Mouse (Mus musculus) ES-Bruce4 (cell line): ENCODE results near the gene Ptov1. TPM values are rescaled to one million over a fixed set of nuclear protein-coding genes. Genes with fewer than 3 reads are reported as not detected.
"Not testable (repeated sequence)": the region's sequence is repeated elsewhere in the genome, so short reads cannot be mapped to it uniquely, and the experiment has no call there.

Experiments used
- H3K27ac ChIP-seq: 2 replicates; pipeline ENCODE4 v1.5.1; 2012; ENCODE audit warnings: low read length, inconsistent platforms; ENCODE audit not compliant: insufficient read depth
- H3K27me3 ChIP-seq: 2 replicates; pipeline ENCODE4 v1.6.1; 2012; ENCODE audit warnings: mild to moderate bottlenecking, low read length, inconsistent platforms; ENCODE audit not compliant: control insufficient read depth, poor library complexity, insufficient read depth, severe bottlenecking
- H3K36me3 ChIP-seq: 2 replicates; pipeline ENCODE4 v1.6.1; 2012; ENCODE audit warnings: inconsistent platforms, mild to moderate bottlenecking, low read length, moderate library complexity; ENCODE audit not compliant: control insufficient read depth, poor library complexity, insufficient read depth, severe bottlenecking
- H3K4me1 ChIP-seq: one replicate; pipeline ENCODE4 v1.8.1; 2011; ENCODE audit warnings: low read length; ENCODE audit not compliant: control insufficient read depth, insufficient read depth
- H3K4me3 ChIP-seq: 2 replicates; pipeline ENCODE4 v1.5.1; 2011; ENCODE audit warnings: low read depth, mild to moderate bottlenecking, low read length
- H3K9ac ChIP-seq: 2 replicates; pipeline ENCODE4 v1.6.1; 2012; ENCODE audit warnings: low read depth, mild to moderate bottlenecking, inconsistent platforms; ENCODE audit not compliant: poor library complexity, severe bottlenecking
- H3K9me3 ChIP-seq: replicated peaks from 2 replicates; pipeline ENCODE4 v1.6.1; 2012; ENCODE audit warnings: mild to moderate bottlenecking, low read length, inconsistent platforms; ENCODE audit not compliant: control insufficient read depth, poor library complexity, insufficient read depth, severe bottlenecking
- CTCF ChIP-seq: IDR thresholded peaks from one replicate; pipeline ENCODE4 v1.8.1; 2011; ENCODE audit warnings: low read depth, low read length
- EP300 ChIP-seq: IDR thresholded peaks from 2 replicates; pipeline ENCODE4 v1.6.1; 2011; ENCODE audit warnings: low read depth, low read length; ENCODE audit not compliant: insufficient read depth
- POLR2A ChIP-seq: IDR thresholded peaks from one replicate; pipeline ENCODE4 v1.8.1; 2011; ENCODE audit warnings: low read length; ENCODE audit not compliant: insufficient read depth
- polyA plus RNA-seq: library from polyadenylated mRNA; stranded (reverse); fragments of >200 nt; gene quantifications from 2 replicates; pipeline ENCODE4 v1.2.4, GENCODE M21; 2011; ENCODE audit warnings: low read depth; ENCODE audit not compliant: missing spikeins, insufficient read depth, insufficient read length

The Ptov1 gene
- polyA plus RNA-seq, 1 experiment: 153 TPM

- no peak overlapping the region for H3K4me3 ChIP-seq
- H3K27me3 ChIP-seq: no peaks in the 10 kb centered on the region
- no peaks in the 10 kb centered on the region for H3K9me3 ChIP-seq
- peaks cover 24% of the 10 kb centered on the region for H3K36me3 ChIP-seq
- no peak for TF ChIP-seq EP300
- TF ChIP-seq CTCF: no peak
- TF ChIP-seq POLR2A: no peak
- no peaks in the 10 kb centered on the region for H3K4me1 ChIP-seq
- H3K27ac ChIP-seq: no peak overlapping the region
- H3K9ac ChIP-seq: no peak overlapping the region
Measured at GRCm38 (mm10) chr7:44883036-44883435, 13.4 kb upstream of the Ptov1 start.

DNA sequence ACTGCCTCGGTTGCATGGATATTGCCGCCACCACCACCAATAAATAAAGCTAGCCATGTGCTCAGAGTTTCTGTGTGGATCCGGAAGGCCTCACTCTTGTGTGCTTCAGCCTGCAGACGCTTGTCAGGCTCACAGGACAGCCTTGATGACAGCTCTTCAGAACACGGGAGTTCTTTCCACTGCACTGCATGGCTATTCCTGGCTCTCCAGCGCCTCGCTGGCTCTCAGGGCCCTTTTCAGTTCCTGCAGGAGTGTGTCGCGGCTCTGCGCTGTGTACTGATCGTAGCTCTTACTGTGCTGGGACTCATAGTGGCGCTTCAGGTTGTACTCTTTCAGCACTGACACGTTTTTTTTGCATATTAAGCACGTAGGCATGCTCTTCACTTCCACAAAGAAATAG, 8.2 kb upstream of the Ptov1 start:
- no peak overlapping the region for H3K4me3 ChIP-seq
- no peak for TF ChIP-seq EP300
- no peak overlapping the region for H3K9ac ChIP-seq
- H3K27me3 ChIP-seq: no peaks in the 10 kb centered on the region
- H3K4me1 ChIP-seq: no peaks in the 10 kb centered on the region
- H3K9me3 ChIP-seq: no peaks in the 10 kb centered on the region
- H3K27ac ChIP-seq: no peak overlapping the region
- H3K36me3 ChIP-seq: peaks cover 18% of the 10 kb centered on the region; the same call in 1 of the 2 replicates

DNA sequence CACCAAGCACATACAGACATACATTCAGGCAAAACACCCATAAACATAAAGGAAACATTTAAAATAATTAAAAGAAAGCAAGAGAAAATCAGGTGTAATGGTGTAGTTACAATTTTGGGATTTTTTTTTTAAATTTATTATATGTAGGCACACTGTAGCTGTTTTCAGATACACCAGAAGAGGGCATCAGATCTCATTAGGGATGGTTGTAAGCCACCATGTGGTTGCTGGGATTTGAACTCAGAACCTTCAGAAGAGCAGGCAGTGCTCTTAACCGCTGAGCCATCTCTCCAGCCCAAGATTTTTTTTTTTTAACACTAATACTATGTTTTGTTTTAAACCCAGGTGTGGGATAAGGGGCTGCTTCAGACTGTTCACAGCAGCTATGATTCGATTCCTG, 2.2 kb upstream of the Ptov1 start:
- H3K9ac ChIP-seq, H3K9me3 ChIP-seq, H3K27ac ChIP-seq, H3K36me3 ChIP-seq, H3K4me1 ChIP-seq, H3K27me3 ChIP-seq, H3K4me3 ChIP-seq: not testable (repeated sequence)

- Histone ChIP-seq H3K4me3 (no peak overlapping the region), H3K9ac (no peak overlapping the region)
- TF ChIP-seq POLR2A: no peak
- TF ChIP-seq EP300: no peak
- no peak for TF ChIP-seq CTCF
Measured at GRCm38 (mm10) chr7:44871181-44871580, 1.6 kb upstream of the Ptov1 start.

DNA sequence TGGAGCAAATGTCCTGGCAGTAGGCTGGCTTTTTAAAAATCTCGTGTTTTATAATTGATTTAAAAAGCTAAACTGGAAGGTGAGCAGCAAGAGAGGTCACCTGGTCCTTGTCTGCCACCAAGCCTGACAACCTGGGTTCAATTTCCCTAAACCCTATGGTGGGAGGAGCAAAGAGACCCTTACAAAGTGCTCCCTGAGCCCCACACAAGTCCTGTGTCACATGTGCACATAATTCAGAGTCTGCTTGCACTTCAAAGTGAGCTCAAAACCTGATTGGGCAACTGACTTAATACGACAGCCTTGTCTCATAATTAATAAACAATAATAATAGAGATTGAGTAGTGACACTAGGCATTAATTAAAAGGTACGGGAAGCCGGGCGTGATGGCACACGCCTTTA, 1.0 kb upstream of the Ptov1 start:
- Histone ChIP-seq H3K27me3 (no peaks in the 10 kb centered on the region), H3K4me3 (no peak overlapping the region), H3K36me3 (no peaks in the 10 kb centered on the region), H3K9ac (no peak overlapping the region), H3K9me3 (no peaks in the 10 kb centered on the region), H3K4me1 (peaks cover 2% of the 10 kb centered on the region), H3K27ac (no peak overlapping the region)
- TF ChIP-seq CTCF: no peak
- TF ChIP-seq POLR2A: no peak
- no peak for TF ChIP-seq EP300

More at GRCm38 (mm10) chr7:44871181-44871580, 1.6 kb upstream of the Ptov1 start:
- Histone ChIP-seq H3K27ac (no peak overlapping the region), H3K27me3 (no peaks in the 10 kb centered on the region), H3K4me1 (peaks cover 2% of the 10 kb centered on the region), H3K9me3 (no peaks in the 10 kb centered on the region), H3K36me3 (no peaks in the 10 kb centered on the region)

DNA sequence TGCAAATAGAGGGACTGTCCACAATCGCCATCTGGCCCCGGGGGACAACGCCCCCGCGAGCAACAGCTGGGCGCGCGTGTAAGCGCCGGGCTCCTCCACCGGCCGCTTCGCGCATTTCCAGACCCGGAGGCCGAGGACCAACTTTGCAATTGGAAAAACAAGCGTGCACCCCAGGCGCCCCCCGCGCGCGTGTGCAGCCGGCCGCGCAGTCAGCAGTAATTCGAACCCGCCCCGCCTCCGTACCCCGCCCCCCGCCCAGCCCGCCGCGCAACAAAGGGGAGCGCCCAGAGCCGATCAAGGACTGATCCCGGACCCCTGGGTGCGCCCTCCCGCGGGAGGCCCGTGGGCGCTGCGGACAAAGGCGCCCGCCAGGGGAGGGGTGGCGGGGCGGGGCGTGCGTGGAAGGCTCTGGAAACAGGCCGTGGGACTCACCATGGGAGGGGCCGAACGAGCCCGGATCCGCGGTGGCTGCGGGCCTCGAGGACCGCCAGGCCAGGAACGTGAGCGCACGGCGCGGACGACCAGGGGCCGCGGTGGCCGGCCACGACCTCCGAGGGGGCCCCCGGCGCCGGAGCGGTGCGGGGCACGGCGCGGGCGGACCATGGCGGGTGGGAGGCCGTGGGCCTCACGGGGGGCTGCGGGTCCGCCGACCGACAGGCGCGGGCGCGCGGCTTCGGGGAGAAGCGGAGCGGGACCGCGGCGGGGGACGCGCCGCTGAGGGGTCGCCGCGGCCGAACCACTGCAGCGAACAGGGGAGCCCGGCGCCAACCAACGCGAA, 480 bp downstream of the Ptov1 start:
- H3K27ac ChIP-seq: peak overlapping the region; percentile 53; the same call in 1 of the 2 replicates
- peak overlapping the region; percentile 99 for H3K9ac ChIP-seq
- H3K4me3 ChIP-seq: peak overlapping the region; percentile 52
- peaks cover 2% of the 10 kb centered on the region for H3K4me1 ChIP-seq
- no peaks in the 10 kb centered on the region for H3K27me3 ChIP-seq
- no peaks in the 10 kb centered on the region for H3K9me3 ChIP-seq
- TF ChIP-seq CTCF (no peak), POLR2A (no peak), EP300 (no peak)
- peaks cover 4% of the 10 kb centered on the region; the same call in 1 of the 2 replicates for H3K36me3 ChIP-seq
